Mouse (Mus musculus) heart, postnatal 25 days (tissue): ENCODE data around the gene Mfsd8. TPM values are rescaled to one million over a fixed set of nuclear protein-coding genes. Genes with fewer than 3 reads are reported as not detected.

ENCODE experiments used
- total RNA-seq, 2 experiments: library from RNA; stranded (reverse); gene quantifications; 2 replicates each; pipeline ENCODE4 v1.2.3; 2021

Gene Mfsd8
- total RNA-seq, 2 experiments from 2014 or later, result 13.5 to 16.0 TPM

Other genes with a start within 250 kb of the Mfsd8 start
- under 1 TPM in 1 of 2 experiments, not detected in 1; 0.11 TPM for gene Slc25a31, start 138.0 kb downstream of the Mfsd8 start, total RNA-seq
- gene Hspa4l, start 102.4 kb downstream of the Mfsd8 start, total RNA-seq, result 10 to 100 TPM; 45.8 to 60.2 TPM
- 1 to 10 TPM; 1.7 to 2.8 TPM for gene Plk4, start 46.9 kb downstream of the Mfsd8 start, total RNA-seq
- 10 to 100 TPM; 93.0 to 98.8 TPM for gene Abhd18, start 84 bp upstream of the Mfsd8 start, total RNA-seq
- gene 1700034I23Rik, start 55.7 kb upstream of the Mfsd8 start, total RNA-seq, result not detected
- gene Larp1b, start 102.9 kb upstream of the Mfsd8 start, total RNA-seq, result 10 to 100 TPM; 70.7 to 75.7 TPM
- gene Pgrmc2, start 236.2 kb upstream of the Mfsd8 start, total RNA-seq, result 10 to 100 TPM; 27.5 to 30.1 TPM